Mouse (Mus musculus): ENCODE results near the gene Parp14. TPM values are rescaled to one million over a fixed set of nuclear protein-coding genes. Genes with fewer than 3 reads are reported as not detected.

The Parp14 gene
- polyA plus RNA-seq (2015; fragmentation: Illumina TruSeq; extraction: RNeasy Lipid Tissue Mini Kit (QIAGEN cat#74804); ENCODE audit: low read depth, low replicate concordance) = 1.7 TPM

DNA sequence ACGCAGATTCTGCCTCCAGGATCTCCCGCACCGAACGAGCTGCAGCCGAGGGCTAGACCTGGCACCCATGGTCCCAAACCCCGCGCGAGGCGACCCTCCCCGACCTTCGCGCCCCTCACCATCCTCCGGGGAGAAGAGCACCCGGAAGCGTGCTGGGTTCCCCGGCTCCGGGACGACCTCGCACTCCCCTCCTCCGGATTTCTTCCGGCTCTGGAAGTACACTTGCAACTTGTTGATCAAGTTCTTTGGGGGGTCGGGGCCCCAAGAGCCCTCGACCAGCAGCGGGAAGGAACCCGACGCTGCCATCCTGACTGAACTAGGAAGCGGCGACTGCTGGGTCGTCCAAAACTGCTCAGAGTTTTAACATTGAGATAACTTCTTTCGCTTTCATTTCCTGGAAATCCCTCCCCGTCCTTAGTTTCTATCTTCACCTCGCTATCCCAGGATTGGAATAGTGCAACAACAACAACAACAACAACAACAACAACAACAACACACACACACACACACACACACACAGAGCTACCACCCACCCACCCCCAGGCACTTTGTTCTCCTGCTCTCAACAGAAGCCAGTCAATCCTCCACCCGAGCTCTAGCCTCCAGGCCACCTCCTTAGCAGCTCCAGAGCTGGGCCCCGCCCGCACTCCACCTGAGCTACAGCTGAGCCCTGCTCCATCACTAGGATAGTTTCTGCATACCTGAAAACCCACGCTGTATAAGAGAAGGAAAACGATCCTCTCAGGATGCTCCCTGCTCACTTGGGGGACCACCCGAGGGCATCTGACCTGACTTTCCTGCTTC lies at the start of gene Parp14:
Gene Parp14 (minus strand): TSS at position 497 of the 804 bp plus-strand sequence.

Other genes starting within 250 kb of the Parp14 start
- gene Dirc2, start 102.2 kb downstream of the Parp14 start, polyA plus RNA-seq (2015; fragmentation: Illumina TruSeq; extraction: RNeasy Lipid Tissue Mini Kit (QIAGEN cat#74804); ENCODE audit: low read depth, low replicate concordance) = 63.3 TPM
- 5.6 TPM for gene Hspbap1, start 101.2 kb downstream of the Parp14 start, polyA plus RNA-seq (2015; fragmentation: Illumina TruSeq; extraction: RNeasy Lipid Tissue Mini Kit (QIAGEN cat#74804); ENCODE audit: low read depth, low replicate concordance)
- 3.8 TPM for gene Parp9, start 66.9 kb upstream of the Parp14 start, polyA plus RNA-seq (2015; fragmentation: Illumina TruSeq; extraction: RNeasy Lipid Tissue Mini Kit (QIAGEN cat#74804); ENCODE audit: low read depth, low replicate concordance)
- gene Dtx3l, start 67.6 kb upstream of the Parp14 start, polyA plus RNA-seq (2015; fragmentation: Illumina TruSeq; extraction: RNeasy Lipid Tissue Mini Kit (QIAGEN cat#74804); ENCODE audit: low read depth, low replicate concordance) = 2.2 TPM
- gene Kpna1, start 107.2 kb upstream of the Parp14 start, polyA plus RNA-seq (2015; fragmentation: Illumina TruSeq; extraction: RNeasy Lipid Tissue Mini Kit (QIAGEN cat#74804); ENCODE audit: low read depth, low replicate concordance) = 89.8 TPM
- 5.8 TPM for gene Wdr5b, start 169.6 kb upstream of the Parp14 start, polyA plus RNA-seq (2015; fragmentation: Illumina TruSeq; extraction: RNeasy Lipid Tissue Mini Kit (QIAGEN cat#74804); ENCODE audit: low read depth, low replicate concordance)
- gene Fam162a, start 200.1 kb upstream of the Parp14 start, polyA plus RNA-seq (2015; fragmentation: Illumina TruSeq; extraction: RNeasy Lipid Tissue Mini Kit (QIAGEN cat#74804); ENCODE audit: low read depth, low replicate concordance) = 125 TPM
- 20.2 TPM for gene Ccdc58, start 200.1 kb upstream of the Parp14 start, polyA plus RNA-seq (2015; fragmentation: Illumina TruSeq; extraction: RNeasy Lipid Tissue Mini Kit (QIAGEN cat#74804); ENCODE audit: low read depth, low replicate concordance)

Data from brain, adult 10 weeks (tissue).